Mouse (Mus musculus) lung, adult 2 months (tissue): Measurements from ENCODE around the gene Macrod2.

Source experiments
- CTCF ChIP-seq: fragments of 200-500 bp; IDR thresholded peaks from 2 replicates; pipeline ENCODE4 v1.5.1; 2011; ENCODE audit warnings: mild to moderate bottlenecking, low read length, control low read depth; ENCODE audit not compliant: insufficient read depth
- POLR2A ChIP-seq: fragments of 200-500 bp; IDR thresholded peaks from 2 replicates; pipeline ENCODE4 v1.6.1; 2011; ENCODE audit warnings: low read depth, mild to moderate bottlenecking, control low read depth, low read length, borderline replicate concordance; ENCODE audit errors: extremely low read depth

DNA sequence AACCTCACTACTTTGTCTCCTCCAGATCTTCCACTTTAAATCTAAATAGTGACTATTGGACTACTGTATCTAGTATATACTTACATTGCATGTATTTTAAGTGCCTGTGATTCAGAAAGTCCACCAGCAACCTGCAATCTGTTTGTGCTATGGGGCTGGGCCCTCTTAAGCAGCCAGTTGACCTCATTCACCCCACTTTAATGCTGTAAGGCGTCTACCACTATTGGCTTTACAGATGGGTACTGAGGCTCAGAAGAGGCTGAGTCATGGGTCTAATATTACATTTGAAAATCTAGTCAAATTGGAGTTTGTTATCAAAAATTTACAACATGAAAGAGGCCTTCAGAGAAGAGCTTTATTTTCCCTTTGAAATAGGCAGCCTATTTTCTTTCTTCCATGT lies 722.5 kb downstream of the Macrod2 start:
- no peak for TF ChIP-seq CTCF
- no peak for TF ChIP-seq POLR2A
